Mouse (Mus musculus): ENCODE measurements around the gene Pfkfb3. TPM values are rescaled to one million over a fixed set of nuclear protein-coding genes. Genes with fewer than 3 reads are reported as not detected.
A peak's percentile ranks its signal among the peaks of the same experiment; 100 is the strongest.

Gene Pfkfb3
- total and polyA plus RNA-seq, 2 experiments: 5.1 to 10.2 TPM

DNA sequence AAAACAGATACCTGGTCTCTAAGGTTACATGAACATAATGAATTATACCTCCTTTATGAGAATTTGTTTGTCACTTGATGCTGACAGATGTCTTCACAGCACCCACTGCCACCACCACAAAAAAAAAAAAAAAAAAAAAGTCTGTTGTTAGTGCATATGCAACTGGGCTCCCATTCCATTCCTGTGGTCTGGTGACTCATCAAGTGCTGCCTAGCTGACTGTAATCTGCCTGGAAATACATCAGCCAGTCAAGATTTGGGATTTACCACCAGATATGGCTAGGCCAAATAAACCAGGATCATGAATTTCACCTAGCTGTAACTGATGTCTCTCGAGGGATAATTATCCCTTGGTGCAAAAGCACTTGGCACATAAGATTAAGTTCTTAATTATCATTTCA, 95.4 kb downstream of the Pfkfb3 start:
- 98% methylated on average over 1 of the region's 1 CpGs for WGBS

GRCm38 (mm10) chr2:11457904-11458303, 96.0 kb downstream of the Pfkfb3 start:
- Histone ChIP-seq H3K9ac (ENCODE audit: low read depth, low read length) (no peak overlapping the region), H3K79me2 (ENCODE audit: control insufficient read depth, insufficient read depth, low read length) (no peaks in the 10 kb centered on the region), H3K36me3 (ENCODE audit: control insufficient read depth, insufficient read depth, low read length) (no peaks in the 10 kb centered on the region), H3K27ac (replicated peaks; ENCODE audit: insufficient read depth, low read depth, low read length) (no peak overlapping the region; the same call in 1 of the 2 replicates), H3K4me1 (ENCODE audit: control insufficient read depth, insufficient read depth, low read length) (peaks cover 3% of the 10 kb centered on the region; the same call in 1 of the 2 replicates), H3K4me3 (ENCODE audit: insufficient read depth, low read depth, low read length) (no peak overlapping the region), H3K27me3 (ENCODE audit: control insufficient read depth, insufficient read depth, low read length) (no peaks in the 10 kb centered on the region)
- TF ChIP-seq CTCF (IDR thresholded peaks at IDR 0.05; ENCODE audit: low read depth, low read length): no peak
- DNase-seq (ENCODE audit: extremely low read depth, low read depth, low spot score): peak; percentile 58
- WGBS: 25% methylated on average over 7 of the region's 7 CpGs

More for the DNA sequence above, 95.4 kb downstream of the Pfkfb3 start:
- Histone ChIP-seq H3K27ac (replicated peaks; ENCODE audit: insufficient read depth, low read depth, low read length) (no peak overlapping the region), H3K4me1 (ENCODE audit: control insufficient read depth, insufficient read depth, low read length) (peaks cover 3% of the 10 kb centered on the region; the same call in 1 of the 2 replicates), H3K9ac (ENCODE audit: low read depth, low read length) (no peak overlapping the region), H3K79me2 (ENCODE audit: control insufficient read depth, insufficient read depth, low read length) (no peaks in the 10 kb centered on the region), H3K4me3 (ENCODE audit: insufficient read depth, low read depth, low read length) (no peak overlapping the region), H3K27me3 (ENCODE audit: control insufficient read depth, insufficient read depth, low read length) (no peaks in the 10 kb centered on the region), H3K36me3 (ENCODE audit: control insufficient read depth, insufficient read depth, low read length) (no peaks in the 10 kb centered on the region)
- DNase-seq (ENCODE audit: extremely low read depth, low read depth, low spot score): no peak
- no peak for TF ChIP-seq POLR2A (IDR thresholded peaks at IDR 0.05; ENCODE audit: extremely low read depth, insufficient read depth, low read length)
- no peak for TF ChIP-seq CTCF (IDR thresholded peaks at IDR 0.05; ENCODE audit: low read depth, low read length)

- no peak for TF ChIP-seq CTCF (IDR thresholded peaks at IDR 0.05; ENCODE audit: low read depth, low read length)
- TF ChIP-seq POLR2A (IDR thresholded peaks at IDR 0.05; ENCODE audit: extremely low read depth, insufficient read depth, low read length): no peak
- peak; percentile 98 for DNase-seq (ENCODE audit: extremely low read depth, low read depth, low spot score)
- Histone ChIP-seq H3K27ac (replicated peaks; ENCODE audit: insufficient read depth, low read depth, low read length) (peak overlapping the region; percentile 93), H3K4me3 (ENCODE audit: insufficient read depth, low read depth, low read length) (no peak overlapping the region), H3K36me3 (ENCODE audit: control insufficient read depth, insufficient read depth, low read length) (no peaks in the 10 kb centered on the region), H3K27me3 (ENCODE audit: control insufficient read depth, insufficient read depth, low read length) (no peaks in the 10 kb centered on the region), H3K4me1 (ENCODE audit: control insufficient read depth, insufficient read depth, low read length) (peaks cover 19% of the 10 kb centered on the region), H3K79me2 (ENCODE audit: control insufficient read depth, insufficient read depth, low read length) (no peaks in the 10 kb centered on the region), H3K9ac (ENCODE audit: low read depth, low read length) (no peak overlapping the region)
- 18% methylated on average over 3 of the region's 3 CpGs for WGBS
These were observed 105.2 kb downstream of the Pfkfb3 start for GRCm38 (mm10) chr2:11448711-11449110.

DNA sequence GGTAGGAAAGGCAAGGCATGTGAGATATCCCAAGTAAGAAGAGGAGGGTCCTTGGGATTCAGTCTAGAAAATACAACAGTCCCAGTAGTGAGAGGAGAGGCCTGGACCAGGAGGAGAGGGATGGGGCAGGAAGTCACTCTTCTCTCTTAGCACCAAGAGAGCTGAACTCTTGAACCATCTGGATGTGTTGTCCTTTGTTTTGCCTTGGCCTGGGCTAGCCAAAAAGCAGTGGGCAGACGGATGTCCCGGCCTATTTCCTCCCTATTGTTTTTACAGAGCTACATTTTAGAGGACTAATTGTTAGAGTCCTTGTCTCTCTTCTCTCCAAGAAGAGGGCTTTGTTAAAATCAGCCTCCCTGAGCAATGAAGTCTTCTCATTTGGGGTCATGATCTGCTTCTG, 106.0 kb downstream of the Pfkfb3 start:
- Histone ChIP-seq H3K4me3 (ENCODE audit: insufficient read depth, low read depth, low read length) (no peak overlapping the region), H3K27ac (replicated peaks; ENCODE audit: insufficient read depth, low read depth, low read length) (peak overlapping the region; percentile 93), H3K36me3 (ENCODE audit: control insufficient read depth, insufficient read depth, low read length) (no peaks in the 10 kb centered on the region), H3K4me1 (ENCODE audit: control insufficient read depth, insufficient read depth, low read length) (peaks cover 19% of the 10 kb centered on the region), H3K79me2 (ENCODE audit: control insufficient read depth, insufficient read depth, low read length) (no peaks in the 10 kb centered on the region), H3K9ac (ENCODE audit: low read depth, low read length) (no peak overlapping the region), H3K27me3 (ENCODE audit: control insufficient read depth, insufficient read depth, low read length) (no peaks in the 10 kb centered on the region)
- DNase-seq (ENCODE audit: extremely low read depth, low read depth, low spot score): no peak
- TF ChIP-seq CTCF (IDR thresholded peaks at IDR 0.05; ENCODE audit: low read depth, low read length) (no peak), POLR2A (IDR thresholded peaks at IDR 0.05; ENCODE audit: extremely low read depth, insufficient read depth, low read length) (no peak)
- 14% methylated on average over 2 of the region's 2 CpGs for WGBS

DNA sequence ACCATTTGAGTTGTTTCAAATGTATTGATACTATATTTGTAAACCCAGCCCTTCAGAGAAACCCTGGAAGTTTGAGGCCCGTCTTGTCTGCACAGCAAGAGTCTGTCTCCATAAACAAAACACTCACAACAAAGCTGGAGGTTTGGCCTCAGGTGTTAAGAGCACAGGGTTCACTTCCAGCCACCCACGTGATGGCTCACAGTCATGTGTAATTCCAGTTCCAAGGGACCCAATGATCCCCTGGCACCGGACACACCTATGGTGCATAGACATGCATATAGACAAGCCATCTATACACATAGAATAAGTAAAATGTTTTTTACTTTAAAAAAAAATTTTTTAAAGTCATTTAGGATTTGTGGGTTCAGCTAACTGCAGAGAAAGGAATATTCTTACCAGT, 108.2 kb downstream of the Pfkfb3 start:
- WGBS: 35% methylated on average over 3 of the region's 3 CpGs
- H3K36me3 ChIP-seq (ENCODE audit: control insufficient read depth, insufficient read depth, low read length): no peaks in the 10 kb centered on the region
- TF ChIP-seq POLR2A (IDR thresholded peaks at IDR 0.05; ENCODE audit: extremely low read depth, insufficient read depth, low read length): no peak
- TF ChIP-seq CTCF (IDR thresholded peaks at IDR 0.05; ENCODE audit: low read depth, low read length): no peak
- 0 out of 2 replicates have a peak overlapping the region, but pooled peaks have one; percentile 13 for H3K27ac ChIP-seq (replicated peaks; ENCODE audit: insufficient read depth, low read depth, low read length)
- H3K9ac ChIP-seq (ENCODE audit: low read depth, low read length): no peak overlapping the region
- H3K27me3 ChIP-seq (ENCODE audit: control insufficient read depth, insufficient read depth, low read length): no peaks in the 10 kb centered on the region
- peaks cover 24% of the 10 kb centered on the region for H3K4me1 ChIP-seq (ENCODE audit: control insufficient read depth, insufficient read depth, low read length)
- peak; percentile 73 for DNase-seq (ENCODE audit: extremely low read depth, low read depth, low spot score)
- no peaks in the 10 kb centered on the region for H3K79me2 ChIP-seq (ENCODE audit: control insufficient read depth, insufficient read depth, low read length)
- H3K4me3 ChIP-seq (ENCODE audit: insufficient read depth, low read depth, low read length): no peak overlapping the region

- no peaks in the 10 kb centered on the region for H3K36me3 ChIP-seq (ENCODE audit: control insufficient read depth, insufficient read depth, low read length)
- WGBS: 57% methylated on average over 4 of the region's 4 CpGs
- H3K27ac ChIP-seq (replicated peaks; ENCODE audit: insufficient read depth, low read depth, low read length): no peak overlapping the region; the same call in 1 of the 2 replicates
- H3K4me3 ChIP-seq (ENCODE audit: insufficient read depth, low read depth, low read length): no peak overlapping the region
- DNase-seq (ENCODE audit: extremely low read depth, low read depth, low spot score): peak; percentile 60
- H3K9ac ChIP-seq (ENCODE audit: low read depth, low read length): no peak overlapping the region
- H3K4me1 ChIP-seq (ENCODE audit: control insufficient read depth, insufficient read depth, low read length): peaks cover 7% of the 10 kb centered on the region; the same call in 1 of the 2 replicates
- no peaks in the 10 kb centered on the region for H3K79me2 ChIP-seq (ENCODE audit: control insufficient read depth, insufficient read depth, low read length)
- TF ChIP-seq CTCF (IDR thresholded peaks at IDR 0.05; ENCODE audit: low read depth, low read length) (no peak), POLR2A (IDR thresholded peaks at IDR 0.05; ENCODE audit: extremely low read depth, insufficient read depth, low read length) (no peak)
- H3K27me3 ChIP-seq (ENCODE audit: control insufficient read depth, insufficient read depth, low read length): no peaks in the 10 kb centered on the region
These were observed 112.0 kb downstream of the Pfkfb3 start for GRCm38 (mm10) chr2:11441864-11442263.
